Mouse (Mus musculus) midbrain, embryonic 16.5 days (tissue): Measurements from ENCODE around the gene Larp7. TPM values are rescaled to one million over a fixed set of nuclear protein-coding genes. Genes with fewer than 3 reads are reported as not detected.

Experiments
- ATAC-seq: fragments of 200-750 bp; cut with Nextera tagmentation; 2 replicates; pipeline ENCODE4 v1.8.0; 2017; ENCODE audit warnings: moderate TSS enrichment
- H3K27ac ChIP-seq: fragments of 300-500 bp; sonication (generic); 2 replicates; pipeline ENCODE4 v1.5.1; 2014; ENCODE audit warnings: mild to moderate bottlenecking, low read length, mixed read lengths
- H3K27me3 ChIP-seq: fragments of 300-500 bp; sonication (generic); 2 replicates; pipeline ENCODE4 v1.6.1; 2014; ENCODE audit warnings: low read depth, low read length, mixed read lengths; ENCODE audit not compliant: control insufficient read depth, insufficient read depth
- H3K36me3 ChIP-seq: fragments of 300-500 bp; sonication (generic); 2 replicates; pipeline ENCODE4 v1.6.1; 2014; ENCODE audit warnings: mild to moderate bottlenecking, low read length, moderate library complexity, mixed read lengths; ENCODE audit not compliant: control insufficient read depth, insufficient read depth
- H3K4me1 ChIP-seq: fragments of 300-500 bp; sonication (generic); 2 replicates; pipeline ENCODE4 v1.6.1; 2014; ENCODE audit warnings: mild to moderate bottlenecking, low read length, mixed read lengths; ENCODE audit not compliant: control insufficient read depth, insufficient read depth
- H3K4me2 ChIP-seq: fragments of 300-500 bp; sonication (generic); 2 replicates; pipeline ENCODE4 v1.6.1; 2014; ENCODE audit warnings: mild to moderate bottlenecking, low read length, mixed read lengths
- H3K4me3 ChIP-seq: fragments of 300-500 bp; sonication (generic); 2 replicates; pipeline ENCODE4 v1.5.1; 2014; ENCODE audit warnings: low read depth, mild to moderate bottlenecking, low read length, moderate library complexity, mixed read lengths
- H3K9ac ChIP-seq: fragments of 300-500 bp; sonication (generic); 2 replicates; pipeline ENCODE4 v1.6.1; 2014; ENCODE audit warnings: low read depth, low read length, mixed read lengths
- H3K9me3 ChIP-seq: fragments of 300-500 bp; sonication (generic); replicated peaks from 2 replicates; pipeline ENCODE4 v1.6.1; 2014; ENCODE audit warnings: mild to moderate bottlenecking, low read length, mixed read lengths; ENCODE audit not compliant: control insufficient read depth, poor library complexity, severe bottlenecking
- WGBS: fragments of 180-500 bp; shearing (Covaris S2); extraction: QIAGEN DNeasy Blood & Tissue Kit; methylation state at CpG from one replicate; pipeline ENCODE4 v1.1.7; 2014; 5-methylcytosine and 5-hydroxymethylcytosine counted together
- polyA plus RNA-seq: library from polyadenylated mRNA; unstranded; fragments of >200 nt; fragmentation: Nextera tagmentation; extraction: Ambion mirVana; gene quantifications from 2 replicates; pipeline ENCODE4 v1.2.1, GENCODE M21; 2015

Larp7 gene
- polyA plus RNA-seq = 25.2 and 27.5 TPM in 2 replicates

DNA sequence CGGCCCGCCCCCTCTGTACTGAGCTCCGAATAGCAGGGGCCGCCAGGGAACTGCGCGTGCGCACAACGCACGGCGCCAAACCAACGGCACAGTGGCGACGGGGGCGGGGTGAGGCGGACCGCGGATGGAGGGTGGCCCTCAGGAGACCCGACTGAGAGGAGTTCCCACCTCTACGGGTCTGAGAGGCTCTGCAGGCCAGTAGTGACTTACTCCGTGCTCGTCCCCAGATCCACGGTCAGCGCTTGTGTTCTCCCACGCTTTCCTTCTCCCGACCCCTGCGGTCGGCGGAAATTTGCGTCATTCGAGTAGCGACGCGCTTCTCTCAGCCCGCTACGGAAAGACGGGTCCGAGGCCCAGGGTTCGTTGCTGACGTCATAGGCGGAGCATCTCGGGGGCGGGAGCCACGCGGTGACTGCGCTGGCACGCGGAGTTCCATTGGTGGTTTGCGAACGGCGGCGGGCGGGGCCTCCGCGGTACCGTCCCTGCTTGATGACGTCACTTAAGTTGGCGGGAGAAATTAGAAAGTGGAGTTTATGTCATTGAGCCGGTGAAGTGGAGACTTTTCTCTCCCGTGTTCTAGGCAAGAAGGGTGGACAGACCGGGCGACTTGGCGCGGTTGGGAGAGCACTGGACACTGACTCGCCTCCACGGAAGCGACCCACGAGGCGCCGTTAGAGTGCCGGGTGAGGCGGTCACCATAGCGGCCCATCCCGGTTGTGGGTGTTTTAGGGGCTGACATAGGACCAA is at the start of gene Larp7, which contains the start of gene Zgrf1:
Gene Larp7, minus strand, starts transcription at position 377 of the 747 bp plus-strand sequence.
Gene Zgrf1, plus strand, starts transcription at position 517 of the 747 bp plus-strand sequence.
- H3K4me3 ChIP-seq = peak within 1 kb of the TSS; percentile 77
- peaks cover 8% of the 10 kb centered on the region for H3K4me1 ChIP-seq
- peak within 1 kb of the TSS; percentile 95 for H3K27ac ChIP-seq
- peak; percentile 99 for ATAC-seq
- H3K4me2 ChIP-seq = peak within 1 kb of the TSS; percentile 79
- no peaks in the 10 kb centered on the region for H3K9me3 ChIP-seq
- peak within 1 kb of the TSS; percentile 81 for H3K9ac ChIP-seq
- WGBS = under 1% methylated on average over 70 of the region's 73 CpGs
- H3K36me3 ChIP-seq = no peaks in the 10 kb centered on the region
- H3K27me3 ChIP-seq = no peaks in the 10 kb centered on the region

GRCm38 (mm10) chr3:127597136-127597535 is 44.0 kb upstream of the Larp7 start:
- Histone ChIP-seq H3K4me2 (no peak overlapping the region), H3K27ac (no peak overlapping the region), H3K4me3 (no peak overlapping the region), H3K27me3 (no peaks in the 10 kb centered on the region), H3K9ac (no peak overlapping the region), H3K36me3 (no peaks in the 10 kb centered on the region; the same call in 1 of the 2 replicates), H3K9me3 (no peaks in the 10 kb centered on the region), H3K4me1 (no peaks in the 10 kb centered on the region)
- WGBS = 90% methylated on average over 1 of the region's 1 CpGs
- ATAC-seq = no peak

- Histone ChIP-seq H3K36me3 (no peaks in the 10 kb centered on the region), H3K4me1 (no peaks in the 10 kb centered on the region; the same call in 1 of the 2 replicates), H3K27ac (no peak overlapping the region), H3K27me3 (no peaks in the 10 kb centered on the region), H3K4me3 (no peak overlapping the region), H3K9me3 (no peaks in the 10 kb centered on the region), H3K4me2 (no peak overlapping the region), H3K9ac (no peak overlapping the region)
- 59% methylated on average over 4 of the region's 4 CpGs for WGBS
- 0 out of 2 replicates have a peak, but pooled peaks have one; percentile 36 for ATAC-seq
These were observed 19.4 kb upstream of the Larp7 start for GRCm38 (mm10) chr3:127572557-127572956.

GRCm38 (mm10) chr3:127565129-127565528 is 12.0 kb upstream of the Larp7 start:
- Histone ChIP-seq H3K9me3 (no peaks in the 10 kb centered on the region), H3K9ac (no peak overlapping the region), H3K27me3 (no peaks in the 10 kb centered on the region), H3K4me2 (no peak overlapping the region), H3K27ac (no peak overlapping the region), H3K36me3 (no peaks in the 10 kb centered on the region), H3K4me1 (no peaks in the 10 kb centered on the region), H3K4me3 (no peak overlapping the region)
- WGBS = 81% methylated on average over 3 of the region's 3 CpGs
- ATAC-seq = no peak

- H3K27ac ChIP-seq = no peak overlapping the region
- H3K9me3 ChIP-seq = no peaks in the 10 kb centered on the region
- WGBS = 91% methylated on average over 4 of the region's 4 CpGs
- H3K4me3 ChIP-seq = no peak overlapping the region
- no peaks in the 10 kb centered on the region for H3K36me3 ChIP-seq
- no peak overlapping the region for H3K4me2 ChIP-seq
- no peaks in the 10 kb centered on the region for H3K27me3 ChIP-seq
- no peak overlapping the region for H3K9ac ChIP-seq
- ATAC-seq = no peak
- H3K4me1 ChIP-seq = no peaks in the 10 kb centered on the region
These were observed 9.8 kb upstream of the Larp7 start for GRCm38 (mm10) chr3:127562974-127563373.

DNA sequence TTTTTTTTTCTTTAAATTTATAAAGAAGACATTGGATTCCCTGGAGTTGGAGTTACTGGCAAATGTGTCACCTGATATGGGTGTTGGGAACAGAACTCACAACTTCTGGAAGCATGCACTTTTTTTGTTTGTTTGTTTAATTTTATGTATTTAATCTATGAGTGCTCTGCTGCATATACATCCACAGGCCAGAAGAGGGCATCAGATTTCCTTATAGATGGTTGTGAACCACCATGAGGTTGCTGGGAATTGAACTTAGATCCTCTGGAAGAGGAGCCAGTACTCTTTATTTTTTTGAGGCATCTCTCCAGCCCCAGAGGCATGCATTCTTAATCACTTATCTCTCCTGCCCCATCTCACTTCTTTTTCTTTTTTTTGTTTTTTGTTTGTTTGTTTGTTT is 5.1 kb upstream of the Larp7 start:
- no peak overlapping the region for H3K4me3 ChIP-seq
- peaks cover 5% of the 10 kb centered on the region; the same call in 1 of the 2 replicates for H3K4me1 ChIP-seq
- H3K27ac ChIP-seq = no peak overlapping the region
- H3K36me3 ChIP-seq = no peaks in the 10 kb centered on the region
- H3K9ac ChIP-seq = no peak overlapping the region
- no peaks in the 10 kb centered on the region for H3K27me3 ChIP-seq
- H3K4me2 ChIP-seq = no peak overlapping the region
- ATAC-seq = no peak
- H3K9me3 ChIP-seq = no peaks in the 10 kb centered on the region

DNA sequence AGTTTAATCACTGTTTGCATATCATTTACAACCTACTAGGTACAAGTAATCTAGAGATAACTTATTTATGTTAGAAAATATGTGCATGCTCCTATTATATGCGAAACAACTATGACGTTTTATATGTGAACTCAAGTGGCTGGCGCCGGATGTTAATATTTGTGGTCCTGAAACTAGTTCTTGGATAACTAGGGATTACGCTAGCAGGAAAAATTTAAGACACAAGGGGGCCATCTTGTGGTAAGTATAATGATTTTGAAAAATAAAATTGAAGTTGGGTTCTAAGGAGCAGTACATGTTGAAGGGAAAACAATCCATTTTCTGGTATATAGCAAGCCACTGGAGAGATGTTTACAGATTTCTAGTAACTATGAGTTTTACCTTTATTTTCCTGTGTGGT is 1.6 kb upstream of the Larp7 start:
- no peaks in the 10 kb centered on the region for H3K9me3 ChIP-seq
- no peak overlapping the region for H3K4me3 ChIP-seq
- no peaks in the 10 kb centered on the region for H3K27me3 ChIP-seq
- no peak overlapping the region for H3K27ac ChIP-seq
- no peaks in the 10 kb centered on the region for H3K36me3 ChIP-seq
- WGBS = 58% methylated on average over 5 of the region's 5 CpGs
- peaks cover 8% of the 10 kb centered on the region for H3K4me1 ChIP-seq
- no peak for ATAC-seq
- no peak overlapping the region for H3K9ac ChIP-seq
- H3K4me2 ChIP-seq = no peak overlapping the region

DNA sequence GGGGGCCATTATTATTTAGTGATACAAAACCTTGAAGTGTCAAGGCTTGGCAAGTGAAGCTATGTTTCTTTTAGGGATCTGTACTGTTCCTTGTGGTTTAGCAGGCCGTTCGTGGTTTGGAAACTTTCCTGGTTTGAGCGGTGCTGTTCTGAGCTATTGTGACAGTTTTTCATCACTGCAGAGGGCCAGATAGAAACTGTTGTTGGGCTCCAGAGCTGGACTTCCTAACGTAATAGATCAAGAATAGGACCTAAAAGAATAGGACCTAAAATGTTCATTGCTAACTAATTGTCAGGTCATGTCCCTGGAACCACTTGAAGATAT is 533 bp upstream of the Larp7 start:
- ATAC-seq = no peak
- Histone ChIP-seq H3K27ac (no peak overlapping the region), H3K4me3 (peak overlapping the region; percentile 77), H3K4me1 (peaks cover 8% of the 10 kb centered on the region), H3K27me3 (no peaks in the 10 kb centered on the region), H3K4me2 (peak overlapping the region; percentile 79), H3K9ac (peak overlapping the region; percentile 23), H3K36me3 (no peaks in the 10 kb centered on the region), H3K9me3 (no peaks in the 10 kb centered on the region)
- 2% methylated on average over 4 of the region's 4 CpGs for WGBS

DNA sequence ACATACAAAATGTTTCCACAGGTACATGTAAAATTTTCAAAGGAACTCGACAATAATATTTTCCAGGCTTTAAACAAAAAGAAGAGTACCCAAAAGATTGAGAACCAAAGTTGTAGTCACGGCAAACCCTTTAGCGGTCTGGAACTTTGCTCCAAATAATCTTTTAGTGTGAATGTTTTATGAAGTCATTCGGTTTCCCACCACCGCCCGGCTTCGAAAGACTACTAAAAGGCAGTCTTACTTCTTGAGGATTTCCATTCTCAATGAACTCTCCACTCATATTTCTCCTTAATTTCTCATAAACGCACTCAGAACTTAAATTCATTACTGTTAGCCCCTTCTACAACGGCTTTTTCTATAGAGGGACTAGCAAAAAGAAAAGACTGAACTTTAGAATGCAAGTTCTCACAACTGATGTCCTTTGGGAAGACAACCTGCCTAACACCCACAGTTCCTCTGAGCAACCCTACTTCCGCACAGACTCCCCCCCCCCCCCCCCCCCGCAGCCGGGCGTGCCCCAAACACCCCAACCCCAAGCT is 646 bp downstream of the Larp7 start:
- Histone ChIP-seq H3K36me3 (no peaks in the 10 kb centered on the region), H3K27me3 (no peaks in the 10 kb centered on the region), H3K4me3 (peak overlapping the region; percentile 77), H3K9ac (peak overlapping the region; percentile 81), H3K27ac (peak overlapping the region; percentile 95), H3K9me3 (no peaks in the 10 kb centered on the region), H3K4me2 (peak overlapping the region; percentile 65), H3K4me1 (peaks cover 8% of the 10 kb centered on the region)
- no peak for ATAC-seq
- 7% methylated on average over 10 of the region's 13 CpGs for WGBS
